Mouse (Mus musculus): ENCODE data around the gene Fam155a. TPM values are rescaled to one million over a fixed set of nuclear protein-coding genes. Genes with fewer than 3 reads are reported as not detected.

The Fam155a gene
- polyA plus RNA-seq, 1 experiment: not detected

- H3K27ac ChIP-seq (replicated peaks; ENCODE audit: low read depth, low read length): no peak overlapping the region
Observed at GRCm38 (mm10) chr8:9471290-9471689, 299.7 kb downstream of the Fam155a start.

GRCm38 (mm10) chr8:9470114-9470513 is 300.8 kb downstream of the Fam155a start:
- H3K4me1 ChIP-seq (ENCODE audit: control insufficient read depth, insufficient read depth, insufficient read length, low read length): no peaks in the 10 kb centered on the region
- no peak overlapping the region for H3K27ac ChIP-seq (replicated peaks; ENCODE audit: low read depth, low read length)
- H3K4me3 ChIP-seq (ENCODE audit: insufficient read depth, low read depth, low read length): no peak overlapping the region

More at GRCm38 (mm10) chr8:9471290-9471689, 299.7 kb downstream of the Fam155a start:
- H3K4me1 ChIP-seq (ENCODE audit: control insufficient read depth, insufficient read depth, insufficient read length, low read length): no peaks in the 10 kb centered on the region
- H3K4me3 ChIP-seq (ENCODE audit: insufficient read depth, low read depth, low read length): no peak overlapping the region

- no peak overlapping the region for H3K27ac ChIP-seq (replicated peaks; ENCODE audit: low read depth, low read length)
- H3K4me1 ChIP-seq (ENCODE audit: control insufficient read depth, insufficient read depth, insufficient read length, low read length): no peaks in the 10 kb centered on the region
- H3K4me3 ChIP-seq (ENCODE audit: insufficient read depth, low read depth, low read length): no peak overlapping the region
Observed at GRCm38 (mm10) chr8:9461111-9461510, 309.9 kb downstream of the Fam155a start.

GRCm38 (mm10) chr8:9460707-9461106 is 310.3 kb downstream of the Fam155a start:
- Histone ChIP-seq H3K27ac (replicated peaks; ENCODE audit: low read depth, low read length) (no peak overlapping the region), H3K4me3 (ENCODE audit: insufficient read depth, low read depth, low read length) (no peak overlapping the region), H3K4me1 (ENCODE audit: control insufficient read depth, insufficient read depth, insufficient read length, low read length) (no peaks in the 10 kb centered on the region)

- H3K27ac ChIP-seq (replicated peaks; ENCODE audit: low read depth, low read length): no peak overlapping the region
- no peak overlapping the region for H3K4me3 ChIP-seq (ENCODE audit: insufficient read depth, low read depth, low read length)
- no peaks in the 10 kb centered on the region for H3K4me1 ChIP-seq (ENCODE audit: control insufficient read depth, insufficient read depth, insufficient read length, low read length)
Observed at GRCm38 (mm10) chr8:9458614-9459013, 312.3 kb downstream of the Fam155a start.

GRCm38 (mm10) chr8:9455138-9455537 is 315.8 kb downstream of the Fam155a start:
- Histone ChIP-seq H3K27ac (replicated peaks; ENCODE audit: low read depth, low read length) (no peak overlapping the region), H3K4me1 (ENCODE audit: control insufficient read depth, insufficient read depth, insufficient read length, low read length) (no peaks in the 10 kb centered on the region), H3K4me3 (ENCODE audit: insufficient read depth, low read depth, low read length) (no peak overlapping the region)

- Histone ChIP-seq H3K27ac (replicated peaks; ENCODE audit: low read depth, low read length) (no peak overlapping the region), H3K4me1 (ENCODE audit: control insufficient read depth, insufficient read depth, insufficient read length, low read length) (no peaks in the 10 kb centered on the region), H3K4me3 (ENCODE audit: insufficient read depth, low read depth, low read length) (no peak overlapping the region)
Observed at GRCm38 (mm10) chr8:9453742-9454141, 317.2 kb downstream of the Fam155a start.

GRCm38 (mm10) chr8:9451543-9451942 is 319.4 kb downstream of the Fam155a start:
- H3K4me1 ChIP-seq (ENCODE audit: control insufficient read depth, insufficient read depth, insufficient read length, low read length): no peaks in the 10 kb centered on the region
- no peak overlapping the region for H3K4me3 ChIP-seq (ENCODE audit: insufficient read depth, low read depth, low read length)

GRCm38 (mm10) chr8:9448613-9449012 is 322.3 kb downstream of the Fam155a start:
- no peaks in the 10 kb centered on the region for H3K4me1 ChIP-seq (ENCODE audit: control insufficient read depth, insufficient read depth, insufficient read length, low read length)
- no peak overlapping the region for H3K27ac ChIP-seq (replicated peaks; ENCODE audit: low read depth, low read length)
- no peak overlapping the region for H3K4me3 ChIP-seq (ENCODE audit: insufficient read depth, low read depth, low read length)

More at GRCm38 (mm10) chr8:9451543-9451942, 319.4 kb downstream of the Fam155a start:
- H3K27ac ChIP-seq (replicated peaks; ENCODE audit: low read depth, low read length): no peak overlapping the region

GRCm38 (mm10) chr8:9437822-9438221 is 333.1 kb downstream of the Fam155a start:
- no peaks in the 10 kb centered on the region for H3K4me1 ChIP-seq (ENCODE audit: control insufficient read depth, insufficient read depth, insufficient read length, low read length)
- no peak overlapping the region for H3K27ac ChIP-seq (replicated peaks; ENCODE audit: low read depth, low read length)
- no peak overlapping the region for H3K4me3 ChIP-seq (ENCODE audit: insufficient read depth, low read depth, low read length)

- no peaks in the 10 kb centered on the region for H3K4me1 ChIP-seq (ENCODE audit: control insufficient read depth, insufficient read depth, insufficient read length, low read length)
- no peak overlapping the region for H3K4me3 ChIP-seq (ENCODE audit: insufficient read depth, low read depth, low read length)
- no peak overlapping the region for H3K27ac ChIP-seq (replicated peaks; ENCODE audit: low read depth, low read length)
Observed at GRCm38 (mm10) chr8:9435501-9435900, 335.5 kb downstream of the Fam155a start.

GRCm38 (mm10) chr8:9432635-9433372 is 338.2 kb downstream of the Fam155a start:
- Histone ChIP-seq H3K4me1 (ENCODE audit: control insufficient read depth, insufficient read depth, insufficient read length, low read length) (no peaks in the 10 kb centered on the region), H3K4me3 (ENCODE audit: insufficient read depth, low read depth, low read length) (no peak overlapping the region), H3K27ac (replicated peaks; ENCODE audit: low read depth, low read length) (no peak overlapping the region)

- H3K4me3 ChIP-seq (ENCODE audit: insufficient read depth, low read depth, low read length): no peak overlapping the region
- H3K27ac ChIP-seq (replicated peaks; ENCODE audit: low read depth, low read length): no peak overlapping the region
- no peaks in the 10 kb centered on the region for H3K4me1 ChIP-seq (ENCODE audit: control insufficient read depth, insufficient read depth, insufficient read length, low read length)
Observed at GRCm38 (mm10) chr8:9428846-9429245, 342.1 kb downstream of the Fam155a start.

GRCm38 (mm10) chr8:9424069-9424468 is 346.9 kb downstream of the Fam155a start:
- Histone ChIP-seq H3K27ac (replicated peaks; ENCODE audit: low read depth, low read length) (no peak overlapping the region), H3K4me3 (ENCODE audit: insufficient read depth, low read depth, low read length) (no peak overlapping the region), H3K4me1 (ENCODE audit: control insufficient read depth, insufficient read depth, insufficient read length, low read length) (no peaks in the 10 kb centered on the region)

GRCm38 (mm10) chr8:9423590-9423989 is 347.4 kb downstream of the Fam155a start:
- no peak overlapping the region for H3K27ac ChIP-seq (replicated peaks; ENCODE audit: low read depth, low read length)
- no peaks in the 10 kb centered on the region for H3K4me1 ChIP-seq (ENCODE audit: control insufficient read depth, insufficient read depth, insufficient read length, low read length)
- no peak overlapping the region for H3K4me3 ChIP-seq (ENCODE audit: insufficient read depth, low read depth, low read length)

- H3K4me1 ChIP-seq (ENCODE audit: control insufficient read depth, insufficient read depth, insufficient read length, low read length): no peaks in the 10 kb centered on the region
- no peak overlapping the region for H3K27ac ChIP-seq (replicated peaks; ENCODE audit: low read depth, low read length)
- no peak overlapping the region for H3K4me3 ChIP-seq (ENCODE audit: insufficient read depth, low read depth, low read length)
Observed at GRCm38 (mm10) chr8:9423184-9423583, 347.8 kb downstream of the Fam155a start.

All from brown adipose tissue, adult 24 weeks (tissue).